Mouse (Mus musculus): ENCODE measurements around the gene Cacna1f.

Gene Cacna1f

GRCm38 (mm10) chrX:7632560-7632959 lies 25.7 kb downstream of the Cacna1f start:
- no peak for DNase-seq (ENCODE audit: low spot score in 2 of 2)

- peak in 1 of 2 experiments; percentile 64 for DNase-seq (ENCODE audit: low spot score in 2 of 2)
These were observed 28.2 kb downstream of the Cacna1f start for GRCm38 (mm10) chrX:7635101-7635500.

- peak; percentile 82 to 85 for DNase-seq (ENCODE audit: low spot score in 2 of 2)
These were observed 31.7 kb downstream of the Cacna1f start, which contains the start of gene Syp for GRCm38 (mm10) chrX:7638401-7639091. Gene Syp (plus strand): TSS chrX:7638471.

GRCm38 (mm10) chrX:7639536-7640325 lies 32.8 kb downstream of the Cacna1f start:
- DNase-seq (ENCODE audit: low spot score in 2 of 2): no peak

- no peak for DNase-seq (ENCODE audit: low spot score in 2 of 2)
These were observed 33.9 kb downstream of the Cacna1f start for GRCm38 (mm10) chrX:7640785-7641184.

GRCm38 (mm10) chrX:7645349-7645748 lies 38.5 kb downstream of the Cacna1f start:
- peak; percentile 87 to 88 for DNase-seq (ENCODE audit: low spot score in 2 of 2)

- DNase-seq (ENCODE audit: low spot score in 2 of 2): peak; percentile 48 to 68
These were observed 41.9 kb downstream of the Cacna1f start for GRCm38 (mm10) chrX:7648671-7649304.

- no peak for DNase-seq (ENCODE audit: low spot score in 2 of 2)
These were observed 50.3 kb downstream of the Cacna1f start, which contains the start of gene Prickle3 for GRCm38 (mm10) chrX:7657221-7657639. Gene Prickle3 (plus strand): TSS chrX:7657260.

GRCm38 (mm10) chrX:7658031-7658784 lies 51.3 kb downstream of the Cacna1f start:
- DNase-seq (ENCODE audit: low spot score in 2 of 2): no peak

GRCm38 (mm10) chrX:7658785-7659589 lies 52.1 kb downstream of the Cacna1f start:
- no peak for DNase-seq (ENCODE audit: low spot score in 2 of 2)

GRCm38 (mm10) chrX:7661086-7661485 lies 54.2 kb downstream of the Cacna1f start:
- no peak for DNase-seq (ENCODE audit: low spot score in 2 of 2)

GRCm38 (mm10) chrX:7662936-7663335 lies 56.1 kb downstream of the Cacna1f start:
- no peak for DNase-seq (ENCODE audit: low spot score in 2 of 2)

GRCm38 (mm10) chrX:7664791-7665190 lies 57.9 kb downstream of the Cacna1f start:
- no peak for DNase-seq (ENCODE audit: low spot score in 2 of 2)

GRCm38 (mm10) chrX:7665739-7666502 lies 59.0 kb downstream of the Cacna1f start:
- DNase-seq (ENCODE audit: low spot score in 2 of 2): no peak

- DNase-seq (ENCODE audit: low spot score in 2 of 2): peak in 1 of 2 experiments; percentile 23
These were observed 63.6 kb downstream of the Cacna1f start for GRCm38 (mm10) chrX:7670390-7670881.

- DNase-seq (ENCODE audit: low spot score in 2 of 2): peak in 1 of 2 experiments; percentile 22
These were observed 64.2 kb downstream of the Cacna1f start, which contains the start of gene Plp2 for GRCm38 (mm10) chrX:7670921-7671623. Gene Plp2 (minus strand): TSS chrX:7671390.

GRCm38 (mm10) chrX:7672739-7673138 lies 65.9 kb downstream of the Cacna1f start:
- no peak for DNase-seq (ENCODE audit: low spot score in 2 of 2)

- no peak for DNase-seq (ENCODE audit: low spot score in 2 of 2)
These were observed 66.8 kb downstream of the Cacna1f start for GRCm38 (mm10) chrX:7673578-7674281.

Data from right cerebral cortex, adult 2 months (tissue).